Mouse (Mus musculus) adipocyte (in vitro differentiated cells): ENCODE measurements around the gene Gm3336.

Experiments used
- DNase-seq: peaks from one replicate; pipeline ENCODE4 v3.0.0-alpha.2; 2016; ENCODE audit warnings: low spot score

Gene Gm3336

DNA sequence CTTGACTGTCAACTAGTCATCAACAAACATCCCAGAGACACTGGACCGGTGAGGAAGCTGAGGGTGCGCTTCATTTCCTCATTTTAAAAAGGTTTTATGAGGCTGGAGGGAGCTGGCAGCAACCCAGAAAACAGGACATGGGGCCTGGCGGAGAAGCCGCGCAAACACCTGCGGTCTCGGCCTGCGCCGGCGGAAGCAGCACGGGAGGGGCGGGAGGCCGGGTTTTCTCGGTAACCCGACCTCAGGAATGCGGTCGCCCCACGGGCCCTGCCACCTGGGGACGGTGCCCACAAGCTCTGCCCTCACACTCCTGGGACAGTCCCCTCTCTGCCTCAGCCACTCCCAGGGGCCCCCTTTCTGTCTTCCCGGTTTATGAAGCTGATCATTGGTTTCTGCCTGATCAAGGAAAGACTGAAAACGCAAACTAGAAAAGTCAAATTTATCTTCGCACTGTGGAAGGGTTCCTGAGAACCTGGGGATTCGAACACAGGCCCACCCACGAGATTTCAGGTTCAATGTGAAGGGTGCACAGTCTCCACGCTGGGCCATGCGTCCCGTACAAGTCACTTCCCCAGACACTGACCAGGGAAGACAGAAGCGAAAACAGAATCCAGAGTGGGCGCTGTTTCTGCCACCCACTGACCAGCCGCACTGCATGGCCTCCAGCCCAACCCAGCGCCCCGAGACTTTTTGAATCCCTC is 22.9 kb upstream of the Gm3336 start:
- DNase-seq: no peak

- no peak for DNase-seq
Measured at GRCm38 (mm10) chr8:70696019-70696885, 22.1 kb upstream of the Gm3336 start.

DNA sequence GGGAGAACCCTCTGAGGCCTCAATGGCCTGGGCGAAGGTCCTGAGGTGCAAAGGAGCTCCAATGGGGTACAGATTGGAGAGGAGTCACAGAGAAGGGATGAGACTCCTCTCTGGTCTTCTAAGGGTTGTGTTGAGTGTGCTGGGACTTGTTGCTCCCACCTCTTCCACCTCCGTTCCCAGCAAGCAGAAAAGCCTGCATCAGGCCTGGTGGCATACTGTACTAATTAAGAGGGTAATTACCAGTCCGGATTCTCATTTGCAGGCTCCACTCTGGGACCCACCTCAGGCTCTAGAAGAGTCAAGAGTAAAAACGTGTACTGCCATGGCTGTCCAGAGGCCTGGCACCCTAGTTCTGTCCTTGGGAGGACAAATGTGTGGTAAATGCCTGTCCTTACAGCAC is 21.4 kb upstream of the Gm3336 start:
- no peak for DNase-seq

DNA sequence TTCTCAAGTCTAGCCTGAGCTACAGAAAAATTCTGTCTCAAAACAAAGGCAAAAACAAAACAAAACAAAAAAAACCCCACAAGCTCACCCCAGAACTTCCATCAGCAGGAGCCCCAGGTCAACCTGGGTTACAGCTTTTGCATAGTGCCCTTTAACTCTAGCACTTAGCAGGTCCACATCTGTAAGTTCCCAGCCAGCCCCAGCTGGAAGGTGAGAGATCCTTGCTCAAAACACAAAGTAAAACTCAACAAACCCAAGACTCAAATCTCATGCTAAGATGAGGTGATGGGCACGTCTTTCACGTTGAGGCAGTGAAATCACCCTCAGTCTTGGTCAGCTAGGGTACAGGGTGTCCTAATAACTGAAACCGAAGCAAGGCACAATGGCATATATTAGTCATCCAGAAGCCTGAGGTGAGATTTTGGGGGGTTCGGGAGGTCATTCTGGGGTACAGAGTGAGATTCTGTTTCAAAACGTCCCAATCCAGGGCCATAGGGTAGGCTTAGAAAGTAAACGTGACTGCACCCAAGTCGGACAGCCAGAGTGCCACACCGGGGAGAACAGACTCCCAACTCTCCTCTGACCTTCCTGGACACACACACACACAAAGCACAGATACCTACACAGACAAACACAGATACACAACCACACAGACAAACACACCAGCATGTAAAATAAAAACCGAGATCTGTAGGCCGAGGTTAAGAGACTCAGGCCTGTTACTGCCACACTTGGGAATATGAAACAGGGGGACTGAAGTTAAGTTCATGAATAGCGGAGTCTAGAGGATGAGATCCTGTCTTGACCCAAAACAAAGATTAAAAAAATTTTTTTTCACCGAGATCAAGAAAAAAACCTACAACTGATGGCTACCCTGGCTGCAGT is 20.7 kb upstream of the Gm3336 start:
- DNase-seq: no peak

GRCm38 (mm10) chr8:70698310-70699109 is 19.8 kb upstream of the Gm3336 start, which contains the start of gene Jund:
Gene Jund, plus strand, starts transcription at chr8:70698949.
- DNase-seq: peak; percentile 100

GRCm38 (mm10) chr8:70699116-70699833 is 19.1 kb upstream of the Gm3336 start:
- DNase-seq: peak; percentile 59

- DNase-seq: peak; percentile 80
Measured at GRCm38 (mm10) chr8:70699834-70700554, 18.3 kb upstream of the Gm3336 start.

DNA sequence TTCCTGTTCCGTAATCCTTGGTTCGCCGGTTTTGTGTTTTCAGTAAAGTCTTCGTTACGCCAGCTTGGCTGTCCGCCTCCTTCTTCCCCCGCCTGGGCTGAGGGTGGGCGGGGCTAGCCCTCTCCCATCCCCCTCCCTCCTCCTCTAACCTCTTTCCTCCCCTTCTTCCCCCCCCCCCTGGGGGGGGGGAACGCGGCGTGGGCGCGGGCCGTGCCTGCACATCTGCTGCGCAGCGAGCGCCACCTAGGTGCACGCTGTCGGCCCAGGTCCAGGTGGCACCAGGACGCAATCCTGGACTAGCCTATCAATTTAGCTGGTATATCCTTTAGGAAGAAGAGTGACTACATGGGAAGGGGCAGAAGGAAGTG is 17.8 kb upstream of the Gm3336 start:
- peak; percentile 96 for DNase-seq

DNA sequence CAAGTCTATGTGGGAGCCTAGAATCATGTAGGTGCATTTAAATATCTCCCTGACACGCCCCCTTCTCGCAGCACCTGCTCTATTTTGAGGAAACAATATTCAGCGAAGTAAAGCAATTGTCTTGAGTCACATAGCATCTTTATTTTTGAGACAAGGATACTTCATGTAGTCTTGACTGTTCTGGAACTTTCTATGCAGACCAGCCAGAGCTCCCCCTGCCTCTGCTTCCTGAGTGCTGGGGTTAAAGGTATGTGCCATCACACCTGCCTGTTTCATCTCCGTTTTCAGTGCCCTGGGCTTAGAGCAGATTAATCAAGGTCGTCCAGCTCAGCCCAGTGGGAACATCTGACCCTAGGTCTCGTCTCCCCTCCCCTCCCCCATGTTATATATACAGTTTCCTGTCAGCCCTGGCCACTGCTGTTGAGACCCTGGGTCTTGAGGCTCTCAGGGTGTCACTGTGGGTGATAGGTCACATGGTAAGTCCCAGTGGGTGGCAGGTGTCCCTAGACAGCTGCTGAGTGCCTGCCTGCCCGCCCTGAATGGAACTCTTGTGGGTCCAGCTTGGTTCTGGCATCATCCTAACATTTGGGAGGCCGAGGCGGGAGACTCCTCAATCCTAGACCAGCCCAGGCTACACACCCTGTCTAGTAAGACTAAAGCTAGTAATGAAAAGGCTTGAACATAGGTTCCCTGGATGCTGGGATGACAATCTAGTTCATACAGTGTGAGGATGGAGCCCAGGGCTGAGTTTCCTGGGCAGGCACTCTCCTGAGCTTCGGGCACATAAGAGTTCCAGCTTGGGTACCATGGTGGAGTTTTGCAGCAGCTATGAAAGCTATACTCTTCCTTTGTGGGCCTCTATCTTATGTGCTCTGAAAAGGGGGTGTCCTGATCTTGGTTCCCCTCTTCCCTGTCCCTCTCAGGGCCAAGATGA is 17.0 kb upstream of the Gm3336 start:
- no peak for DNase-seq

DNA sequence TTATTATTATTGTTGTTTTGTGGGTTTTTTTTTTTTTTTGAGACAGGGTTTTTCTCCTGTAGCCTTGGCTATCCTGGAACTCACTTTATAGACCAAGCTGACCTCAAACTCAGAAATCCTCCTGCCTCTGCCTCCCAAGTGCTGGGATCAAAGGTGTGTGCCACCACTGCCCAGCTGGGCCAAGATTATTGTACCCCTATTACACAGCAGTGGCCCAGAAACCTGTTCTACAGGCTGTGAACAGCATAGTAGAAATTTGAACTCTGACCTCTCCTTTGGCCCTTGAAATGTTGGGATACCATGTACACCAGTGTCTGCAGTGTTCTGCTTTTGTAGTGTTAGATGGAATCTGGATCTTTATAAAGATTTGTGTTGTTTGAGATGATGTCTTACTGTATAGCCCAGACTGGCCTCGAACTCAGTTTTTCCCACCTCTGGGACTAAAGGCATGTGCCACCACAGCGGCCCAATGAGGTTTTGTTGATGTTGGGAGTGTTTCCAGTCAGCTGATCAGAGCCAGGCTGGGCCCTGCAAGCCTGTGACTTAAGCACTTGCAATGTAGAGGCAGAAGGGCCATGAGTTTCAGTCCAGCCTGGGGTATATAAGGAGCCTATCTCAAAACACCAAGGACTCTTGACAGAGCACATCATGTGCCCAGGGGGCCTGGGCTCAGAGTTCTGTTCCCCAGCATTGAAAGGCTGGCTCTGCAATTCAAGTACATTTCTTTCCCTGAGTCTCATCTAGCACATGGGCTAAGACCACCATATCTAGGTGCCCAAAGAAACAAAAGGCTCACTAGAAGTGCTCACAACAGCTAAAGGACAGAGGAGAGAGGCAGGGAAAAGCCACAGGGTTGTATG is 16.1 kb upstream of the Gm3336 start:
- peak; percentile 82 for DNase-seq

- peak; percentile 91 for DNase-seq
Measured at GRCm38 (mm10) chr8:70702842-70703182, 15.5 kb upstream of the Gm3336 start.

GRCm38 (mm10) chr8:70703287-70703686 is 15.1 kb upstream of the Gm3336 start, which contains the start of gene Iqcn:
Gene Iqcn, plus strand, starts transcription at chr8:70703457.
- DNase-seq: no peak

DNA sequence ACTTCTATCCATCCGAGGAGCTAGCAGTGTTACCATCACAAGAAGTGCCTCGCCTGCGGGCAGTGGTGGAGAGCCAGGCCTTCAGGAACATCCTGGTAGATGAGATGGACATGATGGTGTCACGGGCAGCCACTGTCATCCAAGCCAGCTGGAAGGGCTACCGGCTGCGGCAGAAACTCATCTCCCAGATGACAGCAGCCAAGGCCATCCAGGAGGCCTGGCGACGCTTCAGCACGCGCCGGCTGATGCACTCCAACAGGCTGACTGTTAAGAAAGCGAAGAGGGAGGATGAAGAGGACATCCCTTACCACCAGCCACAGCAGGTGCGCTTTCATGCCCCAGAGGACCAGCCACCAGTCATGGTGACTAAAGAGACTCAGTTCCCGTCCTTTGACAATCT is 10.1 kb upstream of the Gm3336 start:
- DNase-seq: no peak

DNA sequence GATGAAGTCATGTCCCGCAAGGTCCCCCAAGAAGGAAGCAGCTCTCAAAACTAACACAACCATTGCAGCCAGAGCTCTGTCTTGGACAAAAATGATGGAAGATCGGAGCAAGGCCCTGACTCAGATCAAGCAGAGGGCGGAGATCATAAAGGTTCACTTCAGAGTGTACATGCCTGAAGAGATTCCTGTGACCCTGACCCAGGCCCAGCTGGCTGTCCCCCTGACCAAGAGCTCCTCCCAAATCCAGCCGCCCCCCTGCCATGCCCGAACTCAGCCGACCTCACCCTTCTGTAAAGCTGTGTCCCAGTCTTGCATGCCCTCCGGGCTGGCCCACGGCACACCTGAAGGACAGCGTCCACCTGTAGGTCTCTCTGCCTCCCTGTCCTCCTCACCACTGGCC is 8.5 kb upstream of the Gm3336 start:
- no peak for DNase-seq

- peak; percentile 49 for DNase-seq
Measured at GRCm38 (mm10) chr8:70710296-70710695, 8.0 kb upstream of the Gm3336 start.

- DNase-seq: no peak
Measured at GRCm38 (mm10) chr8:70711041-70711440, 7.3 kb upstream of the Gm3336 start.

DNA sequence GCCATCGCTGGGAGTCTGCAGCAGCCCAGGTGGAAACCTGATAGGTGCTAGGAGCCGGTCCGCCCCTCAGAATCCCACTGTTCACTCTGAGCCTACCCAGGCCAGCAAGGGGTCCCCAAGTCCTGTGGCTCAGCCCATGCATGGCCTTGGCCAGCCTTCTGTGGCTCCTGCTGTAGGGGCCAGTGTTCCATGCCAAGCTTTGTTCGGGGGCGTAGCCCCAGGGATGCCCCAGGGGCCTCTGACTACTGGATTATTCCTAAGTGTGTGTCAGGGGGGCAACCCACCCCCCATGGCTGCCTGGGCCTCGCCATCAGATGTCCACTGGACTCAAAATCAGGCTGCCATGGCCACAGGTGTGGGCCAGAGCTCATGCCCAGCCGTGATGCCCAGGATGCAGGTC is 4.4 kb upstream of the Gm3336 start:
- no peak for DNase-seq

GRCm38 (mm10) chr8:70715086-70715485 is 3.3 kb upstream of the Gm3336 start:
- DNase-seq: no peak
